Mouse (Mus musculus) liver, embryonic 14.5 days (tissue): ENCODE measurements at regions not wholly inside any gene's neighbourhood (a gene's known extent, or its start where the extent isn't known, plus 50 kb on each side); places are given as distances from the start of the nearest gene placed in this dataset.

Experiments used
- CTCF ChIP-seq: IDR thresholded peaks from 2 replicates; pipeline ENCODE4 v1.5.1; 2016; ENCODE audit warnings: antibody characterized with exemption, low read depth, control low read depth
- EP300 ChIP-seq: IDR thresholded peaks from 2 replicates; pipeline ENCODE4 v1.6.1; 2016; ENCODE audit warnings: antibody characterized with exemption, low read depth

- TF ChIP-seq CTCF (no peak), EP300 (no peak)
Measured at GRCm38 (mm10) chr11:48221156-48221555, 232.4 kb upstream of the Sgcd start.
